Mouse (Mus musculus) telencephalon, adult 2 months (tissue): Measurements from ENCODE around the gene Sh2d1b2.
A peak's percentile ranks its signal among the peaks of the same experiment; 100 is the strongest.

Experiments
- DNase-seq: peaks from one replicate; pipeline ENCODE4 v3.0.0-alpha.2; 2011; ENCODE audit warnings: low read depth, low spot score

The Sh2d1b2 gene

GRCm38 (mm10) chr1:170277016-170277415 is 44.5 kb downstream of the Sh2d1b2 start, which contains the start of gene Sh2d1b1:
Gene Sh2d1b1, plus strand, starts transcription at chr1:170277320.
- no peak for DNase-seq

GRCm38 (mm10) chr1:170282415-170283129 is 50.0 kb downstream of the Sh2d1b2 start:
- no peak for DNase-seq

- DNase-seq: peak; percentile 78
These were observed 59.8 kb downstream of the Sh2d1b2 start for GRCm38 (mm10) chr1:170292239-170292951.

- no peak for DNase-seq
These were observed 60.7 kb downstream of the Sh2d1b2 start for GRCm38 (mm10) chr1:170293257-170293656.

GRCm38 (mm10) chr1:170294786-170295570 is 62.4 kb downstream of the Sh2d1b2 start:
- DNase-seq: no peak

- no peak for DNase-seq
These were observed 66.9 kb downstream of the Sh2d1b2 start for GRCm38 (mm10) chr1:170299496-170299895.

GRCm38 (mm10) chr1:170301686-170302085 is 69.1 kb downstream of the Sh2d1b2 start:
- DNase-seq: no peak

GRCm38 (mm10) chr1:170302456-170302855 is 69.9 kb downstream of the Sh2d1b2 start:
- no peak for DNase-seq

- no peak for DNase-seq
These were observed 70.6 kb downstream of the Sh2d1b2 start for GRCm38 (mm10) chr1:170303103-170303502.
